Mouse (Mus musculus): ENCODE results near the gene Scn11a.

DNA sequence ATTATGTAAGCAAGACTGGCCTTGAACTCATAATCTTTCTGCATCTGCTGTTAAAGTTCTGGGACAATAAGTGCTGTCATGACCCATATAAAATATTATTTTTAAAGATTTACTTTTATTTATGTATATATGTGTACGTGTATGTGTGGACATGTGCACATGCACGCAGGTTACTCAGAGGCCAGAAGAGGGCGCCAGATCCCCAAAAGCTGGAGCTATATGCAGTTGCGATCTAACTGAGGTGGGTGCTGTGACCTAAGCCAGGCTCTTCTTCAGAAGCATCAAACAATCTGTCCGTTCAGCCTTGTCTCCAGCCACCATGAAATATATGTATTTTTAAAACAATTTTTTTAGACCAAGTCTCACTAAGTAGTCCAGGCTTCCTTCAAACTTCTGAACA, 11.6 kb downstream of the Scn11a start:
- no peak for TF ChIP-seq CTCF (IDR thresholded peaks at IDR 0.05; ENCODE audit: low read depth, low read length)
- no peak for TF ChIP-seq GATA1 (IDR thresholded peaks at IDR 0.05; ENCODE audit: borderline replicate concordance, low read length)
- TF ChIP-seq POLR2AphosphoS5 (IDR thresholded peaks at IDR 0.05; ENCODE audit: insufficient replicate concordance, low read depth, low read length): no peak
- no peak for TF ChIP-seq TAL1 (conservative IDR thresholded peaks at IDR 0.05; ENCODE audit: low read depth, low read length)
- no peak for TF ChIP-seq GATA2 (IDR thresholded peaks at IDR 0.05; ENCODE audit: borderline replicate concordance, low read depth, low read length)
